Mouse (Mus musculus) kidney, adult 18-20 months (tissue): ENCODE data around the gene Elovl4.

Source experiments
- DNase-seq: peaks from one replicate; pipeline ENCODE4 v3.0.0; 2021

The Elovl4 gene

GRCm38 (mm10) chr9:83805977-83806815 is at the start of gene Elovl4:
TSS of gene Elovl4 (minus strand) at chr9:83806277.
- DNase-seq, result peak; percentile 33

- DNase-seq, result no peak
These were observed 46.4 kb upstream of the Elovl4 start for GRCm38 (mm10) chr9:83852464-83852863.

- no peak for DNase-seq
These were observed 28.8 kb upstream of the Elovl4 start for GRCm38 (mm10) chr9:83834748-83835313.

GRCm38 (mm10) chr9:83833811-83834747 is 28.0 kb upstream of the Elovl4 start, which contains the start of gene Ttk:
TSS of gene Ttk (plus strand) at chr9:83834689.
- DNase-seq, result peak; percentile 90

GRCm38 (mm10) chr9:83831152-83831551 is 25.1 kb upstream of the Elovl4 start:
- no peak for DNase-seq

GRCm38 (mm10) chr9:83829896-83830295 is 23.8 kb upstream of the Elovl4 start:
- DNase-seq, result no peak

DNA sequence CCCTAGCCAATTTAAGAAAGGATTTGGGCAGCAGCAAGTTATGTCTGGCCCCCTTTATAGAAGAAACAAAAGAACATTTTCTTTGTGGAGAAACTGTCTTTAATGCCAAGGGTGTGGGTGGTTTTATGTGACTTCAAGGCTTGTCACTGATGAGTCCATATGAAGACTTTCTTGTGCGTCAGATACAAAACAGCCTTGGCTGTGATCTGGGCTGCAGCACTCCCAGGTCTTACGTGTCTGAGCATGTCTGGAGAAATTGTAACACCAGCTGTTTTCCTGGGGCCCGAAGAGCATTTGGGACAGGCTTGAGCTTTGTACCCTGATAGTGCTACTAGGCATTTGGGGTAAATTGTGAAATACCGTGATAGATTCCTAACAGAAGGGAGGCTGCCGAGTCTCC is 16.8 kb upstream of the Elovl4 start:
- no peak for DNase-seq

- DNase-seq, result no peak
These were observed 14.9 kb upstream of the Elovl4 start for GRCm38 (mm10) chr9:83820976-83821375.

GRCm38 (mm10) chr9:83819188-83819587 is 13.1 kb upstream of the Elovl4 start:
- no peak for DNase-seq

GRCm38 (mm10) chr9:83807562-83807961 is 1.5 kb upstream of the Elovl4 start:
- DNase-seq, result peak; percentile 31

DNA sequence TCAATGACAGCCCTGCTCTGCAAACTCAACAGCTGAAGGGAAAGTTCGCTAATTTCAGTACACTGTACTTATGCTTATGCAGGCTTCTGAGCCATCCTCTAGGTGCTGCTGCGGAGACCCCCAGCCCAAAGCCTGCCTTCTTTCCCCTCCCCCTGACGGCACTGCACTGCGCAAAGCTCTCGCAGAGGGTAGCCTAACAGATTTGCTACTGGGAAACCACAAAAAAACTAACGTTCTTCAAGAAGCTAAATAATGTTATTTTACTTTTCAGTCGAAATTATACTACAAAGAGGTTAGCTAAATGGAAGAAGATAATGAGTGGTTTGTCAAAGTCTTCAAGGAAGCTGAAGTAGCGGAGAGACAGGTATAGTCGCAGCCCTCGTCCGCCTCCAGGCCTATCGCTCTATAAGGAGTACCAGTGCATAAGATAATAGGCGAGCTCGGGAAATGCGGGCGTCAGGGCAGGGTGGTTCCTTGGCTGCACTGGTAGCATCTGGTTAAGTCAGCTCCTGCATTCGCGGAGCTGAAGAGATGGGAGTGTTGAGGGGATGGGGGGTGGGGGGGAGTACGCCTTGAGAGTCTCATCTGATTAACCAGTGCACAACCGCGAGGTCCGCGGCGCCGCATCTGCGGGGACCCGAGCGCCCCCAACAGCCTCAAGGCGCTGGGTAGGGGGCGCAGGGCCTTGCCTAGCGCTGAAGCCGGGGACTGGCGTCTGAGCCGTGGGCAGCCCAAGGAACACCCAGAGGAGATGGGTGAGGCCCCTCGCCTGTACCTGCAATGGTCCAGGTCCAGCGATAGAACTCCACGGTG is 707 bp downstream of the Elovl4 start:
- no peak for DNase-seq

DNA sequence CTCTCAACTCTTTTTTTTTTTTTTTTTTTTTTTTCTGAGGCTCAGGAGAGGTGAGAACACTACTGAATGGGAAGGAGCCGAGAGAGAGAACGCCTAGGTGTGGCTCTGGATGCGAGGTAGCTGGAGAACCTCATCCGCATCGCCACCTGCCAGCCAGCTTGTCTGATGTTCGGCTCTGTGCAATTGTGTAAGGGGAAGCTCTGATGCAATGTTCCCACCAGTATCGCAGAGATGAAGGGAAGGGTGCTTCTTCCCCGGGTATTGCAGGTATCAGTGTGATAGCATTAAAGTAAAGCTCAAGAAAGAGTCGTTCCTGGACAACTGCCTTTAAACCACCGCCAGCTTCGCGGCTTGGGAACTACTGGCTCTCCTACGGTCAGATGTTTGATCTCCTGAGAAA is 1.7 kb downstream of the Elovl4 start:
- no peak for DNase-seq

GRCm38 (mm10) chr9:83797898-83798297 is 8.2 kb downstream of the Elovl4 start:
- DNase-seq, result no peak

DNA sequence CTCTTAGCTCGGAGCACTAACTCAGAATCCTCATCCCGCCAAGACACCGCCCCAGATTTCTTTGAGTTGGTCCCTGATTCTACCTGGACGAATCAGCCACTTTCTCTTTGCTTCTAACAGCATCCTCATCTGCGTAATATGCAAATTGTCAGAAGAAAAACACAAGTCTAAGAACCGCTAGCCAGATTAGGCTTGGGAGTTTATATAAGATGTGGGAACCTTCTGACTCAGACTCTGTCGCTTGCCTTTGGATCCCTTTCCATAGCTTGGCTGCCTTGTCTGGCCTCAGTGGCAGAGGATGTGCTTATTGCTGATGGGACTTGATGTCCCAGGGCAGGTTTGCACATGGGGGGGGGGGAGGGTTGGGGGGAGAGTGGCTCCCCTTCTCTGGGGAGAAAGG is 9.2 kb downstream of the Elovl4 start:
- DNase-seq, result no peak

DNA sequence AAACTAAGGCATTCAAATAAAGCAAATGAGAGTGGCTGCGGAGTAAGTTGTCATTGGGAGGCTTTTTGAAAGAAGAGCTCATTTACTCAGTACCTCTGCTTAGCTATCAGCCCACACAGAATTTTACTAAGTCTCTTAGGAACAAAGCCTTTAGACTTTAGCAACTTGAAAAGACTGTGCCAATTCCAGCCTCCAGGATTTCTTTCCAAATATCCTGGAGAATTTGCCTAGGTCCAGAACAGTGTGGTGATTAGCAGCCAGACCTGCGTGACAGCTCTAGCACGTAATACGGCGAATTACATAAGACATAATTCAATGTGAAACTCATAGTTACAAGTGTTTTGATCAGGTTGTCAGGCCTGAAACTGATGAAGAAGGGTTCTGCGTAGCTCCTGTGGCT is 16.8 kb downstream of the Elovl4 start:
- DNase-seq, result no peak

GRCm38 (mm10) chr9:83785501-83785900 is 20.6 kb downstream of the Elovl4 start:
- no peak for DNase-seq

GRCm38 (mm10) chr9:83778317-83778960 is 27.6 kb downstream of the Elovl4 start:
- DNase-seq, result no peak

DNA sequence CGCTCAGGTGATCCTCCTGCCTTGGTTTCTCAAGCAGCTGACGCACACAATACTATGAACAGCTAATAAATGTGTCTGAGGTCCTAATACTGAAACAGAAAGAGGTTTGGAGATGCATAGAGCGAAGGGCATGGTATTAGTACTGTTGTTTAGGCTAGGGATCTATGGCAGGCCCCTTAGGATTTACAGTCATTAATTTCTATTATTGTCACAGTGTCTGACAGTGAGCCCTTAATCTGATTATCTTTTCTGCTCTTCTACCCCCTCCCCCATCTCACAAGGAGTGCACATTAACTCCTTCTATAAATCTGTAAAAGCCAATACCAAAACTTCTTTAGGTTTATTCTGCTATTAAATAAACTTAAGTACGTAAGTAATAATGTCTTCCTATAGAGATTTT is 44.8 kb downstream of the Elovl4 start:
- no peak for DNase-seq

GRCm38 (mm10) chr9:83731877-83732276 is 74.2 kb downstream of the Elovl4 start:
- DNase-seq, result no peak

DNA sequence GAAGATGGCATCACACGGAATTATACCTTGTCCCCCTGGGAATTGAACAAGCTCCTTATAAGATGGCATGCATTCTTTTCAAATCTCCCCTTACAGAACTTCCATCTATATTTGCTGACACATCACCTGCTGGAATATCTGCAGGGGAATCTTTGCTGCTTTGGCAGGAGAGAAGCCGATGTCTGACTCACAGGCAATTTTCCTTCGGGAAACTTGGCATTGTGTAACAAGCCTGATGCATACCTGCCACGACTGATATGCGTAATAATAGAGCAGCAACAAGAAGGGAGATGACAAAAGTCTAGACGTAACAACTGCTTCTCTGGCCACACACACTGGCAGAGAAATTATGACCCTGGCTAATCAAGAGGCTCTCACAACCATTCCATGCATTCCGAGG is 75.2 kb downstream of the Elovl4 start:
- DNase-seq, result no peak
